Mouse (Mus musculus): ENCODE measurements around the gene Srcin1.

The Srcin1 gene

GRCm38 (mm10) chr11:97471276-97471675, 104.7 kb downstream of the Srcin1 start:
- no peak for DNase-seq (ENCODE audit: extremely low read depth, insufficient read length, low spot score)

- DNase-seq (ENCODE audit: extremely low read depth, insufficient read length, low spot score): no peak
Observed at GRCm38 (mm10) chr11:97469828-97470227, 106.2 kb downstream of the Srcin1 start.

- DNase-seq (ENCODE audit: extremely low read depth, insufficient read length, low spot score): peak; percentile 41
Observed at GRCm38 (mm10) chr11:97468639-97469287, 107.2 kb downstream of the Srcin1 start.

GRCm38 (mm10) chr11:97466444-97467160, 109.4 kb downstream of the Srcin1 start:
- no peak for DNase-seq (ENCODE audit: extremely low read depth, insufficient read length, low spot score)

- no peak for DNase-seq (ENCODE audit: extremely low read depth, insufficient read length, low spot score)
Observed at GRCm38 (mm10) chr11:97465957-97466356, 110.0 kb downstream of the Srcin1 start.

- no peak for DNase-seq (ENCODE audit: extremely low read depth, insufficient read length, low spot score)
Observed at GRCm38 (mm10) chr11:97463991-97464390, 112.0 kb downstream of the Srcin1 start.

- DNase-seq (ENCODE audit: extremely low read depth, insufficient read length, low spot score): no peak
Observed at GRCm38 (mm10) chr11:97463166-97463565, 112.8 kb downstream of the Srcin1 start.

GRCm38 (mm10) chr11:97462538-97462937, 113.4 kb downstream of the Srcin1 start:
- DNase-seq (ENCODE audit: extremely low read depth, insufficient read length, low spot score): no peak

GRCm38 (mm10) chr11:97461307-97461820, 114.6 kb downstream of the Srcin1 start:
- no peak for DNase-seq (ENCODE audit: extremely low read depth, insufficient read length, low spot score)
